Mouse (Mus musculus) forebrain, embryonic 10.5 days (tissue): Measurements from ENCODE around the gene Ckap4. TPM values are rescaled to one million over a fixed set of nuclear protein-coding genes. Genes with fewer than 3 reads are reported as not detected.

Source experiments
- DNase-seq: peaks from one replicate; pipeline ENCODE4 v3.0.0-alpha.2; 2017; ENCODE audit warnings: low spot score; ENCODE audit errors: extremely low spot score
- H3K27ac ChIP-seq: fragments of 300-500 bp; sonication (generic); 2 replicates; pipeline ENCODE4 v1.5.1; 2016; ENCODE audit warnings: mild to moderate bottlenecking
- H3K27me3 ChIP-seq: fragments of 300-500 bp; sonication (generic); 2 replicates; pipeline ENCODE4 v1.6.1; 2016; ENCODE audit warnings: mild to moderate bottlenecking; ENCODE audit not compliant: poor library complexity, severe bottlenecking
- H3K36me3 ChIP-seq: fragments of 300-500 bp; sonication (generic); replicated peaks from 2 replicates; pipeline ENCODE4 v1.6.1; 2016; ENCODE audit warnings: mild to moderate bottlenecking, moderate library complexity
- H3K4me1 ChIP-seq: fragments of 300-500 bp; sonication (generic); 2 replicates; pipeline ENCODE4 v1.6.1; 2016
- H3K4me3 ChIP-seq: fragments of 300-500 bp; sonication (generic); 2 replicates; pipeline ENCODE4 v1.5.1; 2016; ENCODE audit warnings: mild to moderate bottlenecking, moderate library complexity
- H3K9me3 ChIP-seq: fragments of 300-500 bp; sonication (generic); 2 replicates; pipeline ENCODE4 v1.6.1; 2016; ENCODE audit warnings: mild to moderate bottlenecking, moderate library complexity
- WGBS: fragments of 180-500 bp; shearing (Covaris S2); methylation state at CpG from one replicate; pipeline ENCODE4 v1.1.7; 2016; 5-methylcytosine and 5-hydroxymethylcytosine counted together
- polyA plus RNA-seq: library from polyadenylated mRNA; unstranded; fragments of >200 nt; fragmentation: Nextera tagmentation; extraction: Ambion mirVana; gene quantifications from 2 replicates; pipeline ENCODE4 v1.2.1, GENCODE M21; 2016

Gene Ckap4
- polyA plus RNA-seq, 1 experiment from 2014 or later, result 50.7 TPM

DNA sequence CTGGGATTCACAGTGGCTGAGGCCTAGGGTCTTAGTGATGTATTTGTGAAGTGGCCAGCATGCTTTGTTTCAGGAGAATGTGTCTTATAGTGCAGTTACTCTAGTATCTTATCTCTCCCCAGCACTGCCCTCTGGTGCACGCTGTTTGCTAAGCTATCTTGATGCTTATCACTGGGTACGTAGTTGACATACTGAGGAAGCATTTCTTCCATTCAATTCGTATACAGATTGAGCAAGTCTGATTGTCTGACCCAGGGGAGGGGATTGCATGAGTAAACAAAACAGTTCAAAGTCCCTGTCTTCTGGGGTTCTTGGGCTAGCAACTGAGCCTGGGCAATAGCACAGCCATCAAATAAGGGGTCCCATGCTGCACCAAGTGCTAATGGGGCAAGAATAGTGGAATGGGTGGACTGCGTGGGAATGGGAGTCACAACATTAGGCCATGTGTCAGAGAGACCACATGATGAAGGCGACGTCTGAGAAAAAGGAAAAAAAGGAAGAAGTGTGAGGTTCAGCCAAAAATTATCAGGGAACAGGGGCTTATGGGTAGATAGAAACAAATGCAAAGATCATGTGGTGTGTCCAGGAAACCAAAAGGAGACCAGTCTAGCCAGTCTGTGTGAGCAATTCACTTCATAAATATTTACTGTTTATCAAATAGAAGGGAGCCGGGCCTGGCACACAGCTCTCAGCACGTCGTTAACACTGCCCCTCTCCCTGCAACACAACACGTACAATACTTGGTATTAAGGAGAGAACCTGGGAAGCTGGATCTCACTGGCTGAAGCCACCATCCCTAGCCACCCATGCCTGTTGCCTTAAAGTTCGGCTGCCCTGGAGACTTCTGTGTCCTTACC lies 9.2 kb upstream of the Ckap4 start:
- DNase-seq, result no peak
- H3K27me3 ChIP-seq, result no peaks in the 10 kb centered on the region
- WGBS, result 85% methylated on average over 11 of the region's 11 CpGs
- H3K4me3 ChIP-seq, result no peak overlapping the region
- H3K36me3 ChIP-seq, result no peaks in the 10 kb centered on the region
- H3K9me3 ChIP-seq, result no peaks in the 10 kb centered on the region
- H3K27ac ChIP-seq, result no peak overlapping the region
- peaks cover 5% of the 10 kb centered on the region for H3K4me1 ChIP-seq

DNA sequence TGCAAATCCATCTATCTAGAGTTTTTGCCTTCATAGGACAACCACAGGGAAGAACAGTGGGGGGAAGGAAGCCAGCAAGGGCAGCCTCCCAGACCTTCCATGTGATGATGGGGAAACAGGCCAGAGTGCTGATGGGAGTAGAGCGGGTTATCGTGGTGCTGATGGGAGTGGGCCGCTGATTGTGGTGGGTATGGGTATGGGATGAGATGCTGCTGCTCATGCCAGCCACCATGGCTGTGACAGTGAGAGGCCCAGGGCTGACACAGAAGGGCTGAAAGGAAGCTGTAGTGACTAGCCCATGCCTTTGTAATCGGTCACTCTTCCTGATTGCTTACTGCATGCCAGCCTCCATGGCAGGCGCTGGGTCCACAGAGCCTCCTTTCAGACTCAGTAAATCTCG lies 5.8 kb upstream of the Ckap4 start:
- 90% methylated on average over 6 of the region's 6 CpGs for WGBS
- DNase-seq, result no peak

DNA sequence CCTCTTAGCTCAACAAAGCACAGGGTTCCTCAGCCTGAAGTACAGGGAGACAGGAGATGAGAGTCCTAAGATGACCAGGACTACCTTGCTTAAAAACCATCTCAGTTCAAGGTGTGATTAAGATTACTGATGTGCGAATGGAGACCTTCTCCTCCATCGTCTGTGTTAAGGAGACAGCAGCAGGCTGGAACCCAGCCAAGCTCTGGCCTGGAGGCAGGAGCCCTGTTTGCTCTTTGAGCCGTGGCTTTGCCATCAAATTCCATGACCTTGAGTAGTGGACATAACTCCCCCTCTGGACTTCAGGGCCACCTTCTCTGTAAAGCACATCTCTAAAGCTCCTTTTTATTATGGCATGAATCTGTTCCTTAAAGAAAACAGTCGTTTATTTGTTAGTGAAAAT lies 2.0 kb upstream of the Ckap4 start:
- Histone ChIP-seq H3K4me3 (no peak overlapping the region), H3K36me3 (peaks cover 16% of the 10 kb centered on the region), H3K27me3 (no peaks in the 10 kb centered on the region), H3K27ac (no peak overlapping the region), H3K4me1 (peaks cover 46% of the 10 kb centered on the region), H3K9me3 (no peaks in the 10 kb centered on the region)
- WGBS, result 72% methylated on average over 4 of the region's 4 CpGs
- DNase-seq, result no peak

More for the DNA sequence above, 5.8 kb upstream of the Ckap4 start:
- H3K4me3 ChIP-seq, result no peak overlapping the region
- H3K27ac ChIP-seq, result no peak overlapping the region
- no peaks in the 10 kb centered on the region for H3K27me3 ChIP-seq
- H3K4me1 ChIP-seq, result peaks cover 13% of the 10 kb centered on the region
- H3K36me3 ChIP-seq, result no peaks in the 10 kb centered on the region
- no peaks in the 10 kb centered on the region for H3K9me3 ChIP-seq

DNA sequence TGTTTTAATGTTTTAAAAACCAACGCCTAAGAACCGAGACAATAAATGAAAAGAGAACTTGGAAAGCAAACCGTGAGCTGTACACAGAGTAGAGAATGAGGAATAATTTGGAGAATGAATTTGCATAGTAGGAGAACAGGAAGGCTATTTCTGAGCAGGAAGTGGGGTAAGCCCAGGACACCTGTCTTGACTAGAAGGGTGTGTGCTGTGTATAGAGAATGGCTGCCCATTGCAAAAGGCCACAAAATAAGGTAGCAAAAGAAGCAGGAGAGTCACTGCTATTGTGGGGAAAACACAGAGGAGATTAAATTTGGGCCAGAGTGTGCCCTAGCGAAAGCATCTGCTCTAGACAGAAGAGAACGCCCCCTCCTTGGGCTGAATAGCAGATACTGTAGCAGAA lies 1.6 kb upstream of the Ckap4 start:
- Histone ChIP-seq H3K27me3 (no peaks in the 10 kb centered on the region), H3K36me3 (peaks cover 20% of the 10 kb centered on the region), H3K9me3 (no peaks in the 10 kb centered on the region), H3K4me3 (no peak overlapping the region), H3K4me1 (peaks cover 50% of the 10 kb centered on the region), H3K27ac (no peak overlapping the region)
- 87% methylated on average over 5 of the region's 5 CpGs for WGBS
- DNase-seq, result no peak

DNA sequence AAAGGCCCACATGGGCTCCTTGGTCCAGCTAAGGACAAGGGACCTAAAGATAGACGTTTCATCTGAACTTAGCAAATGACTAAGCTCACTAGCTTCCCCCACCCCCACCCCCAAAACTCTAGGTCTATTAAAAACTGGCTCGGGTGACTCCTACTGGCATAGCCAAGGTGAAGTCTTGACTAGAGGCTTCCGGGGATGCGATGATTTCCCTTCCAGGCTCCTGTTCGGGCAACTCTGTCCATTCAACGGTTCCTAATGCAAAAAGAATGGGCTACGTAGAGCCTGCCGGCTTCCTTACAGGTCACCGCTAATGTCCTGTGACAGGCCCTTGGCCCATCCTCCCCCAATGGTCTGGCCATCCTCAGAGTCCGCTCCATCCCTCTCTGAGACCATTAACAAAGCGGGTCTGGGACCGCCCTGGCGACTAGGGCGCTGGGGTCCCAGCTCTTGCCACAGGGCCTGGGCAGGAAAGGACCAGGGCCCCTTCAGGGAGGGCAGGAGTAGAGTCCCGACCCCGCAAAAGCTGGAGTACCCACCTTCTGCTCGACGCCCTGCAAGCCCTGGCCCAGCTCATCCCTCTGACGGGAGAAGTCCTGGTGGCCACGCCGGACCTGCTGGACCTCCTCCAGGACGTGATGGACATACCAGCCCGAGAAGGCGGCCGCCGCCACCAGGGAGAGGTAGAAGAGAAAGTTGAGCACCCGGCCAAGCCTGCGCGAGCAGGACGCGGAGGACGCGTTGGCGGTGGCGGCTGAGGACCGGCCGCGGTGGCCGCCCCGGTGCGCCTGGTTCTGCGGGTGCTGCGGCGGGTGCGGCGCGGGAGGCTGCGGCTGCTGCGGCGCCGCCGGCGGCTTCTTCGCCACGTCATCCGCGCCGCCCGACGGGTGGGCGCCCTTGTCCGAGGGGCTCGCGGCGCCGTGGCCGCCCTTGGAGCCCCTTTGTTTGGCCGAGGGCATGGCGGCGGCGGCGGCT lies 665 bp downstream of the Ckap4 start:
- Histone ChIP-seq H3K36me3 (peaks cover 41% of the 10 kb centered on the region), H3K4me1 (peaks cover 51% of the 10 kb centered on the region), H3K27ac (peak overlapping the region; percentile 98), H3K4me3 (peak overlapping the region; percentile 93), H3K9me3 (no peaks in the 10 kb centered on the region), H3K27me3 (no peaks in the 10 kb centered on the region)
- under 1% methylated on average over 70 of the region's 72 CpGs for WGBS
- peak; percentile 64 for DNase-seq

DNA sequence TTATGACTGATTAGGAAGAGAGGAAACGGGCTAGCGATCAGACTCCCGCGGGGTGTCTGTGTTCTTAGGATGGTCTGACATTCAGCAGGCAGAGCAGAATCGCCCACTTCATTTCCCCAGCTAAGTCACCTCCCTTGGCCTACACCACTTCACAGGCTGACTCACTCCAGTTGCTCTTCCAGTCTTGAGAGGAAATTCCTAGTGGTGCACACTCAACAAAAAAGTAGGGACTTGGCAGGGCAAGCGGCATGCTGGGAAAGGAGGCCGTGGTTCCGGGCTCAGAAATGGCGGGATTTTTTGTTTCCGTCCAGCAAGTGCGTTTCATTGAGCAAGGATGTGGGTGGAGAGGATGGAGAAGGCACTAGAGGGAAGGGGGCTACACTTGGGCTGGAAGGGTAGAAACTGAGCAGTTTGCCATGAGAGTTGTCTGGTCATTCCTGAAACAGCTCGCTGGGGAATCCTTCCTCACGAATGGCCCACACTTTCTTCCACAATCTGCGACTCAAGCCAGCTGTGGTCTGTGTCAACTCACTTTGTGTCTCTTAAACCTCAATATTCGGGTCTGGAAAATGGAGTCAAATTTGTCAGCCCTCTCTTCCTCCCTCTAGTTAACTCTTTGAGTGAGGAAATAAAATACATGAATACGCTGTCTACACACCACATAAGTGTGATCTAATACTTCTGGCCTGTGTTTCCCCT lies 1.5 kb downstream of the Ckap4 start:
- peak; percentile 21 for DNase-seq
- Histone ChIP-seq H3K27ac (peak overlapping the region; percentile 98), H3K36me3 (peaks cover 50% of the 10 kb centered on the region), H3K4me1 (peaks cover 51% of the 10 kb centered on the region), H3K9me3 (no peaks in the 10 kb centered on the region), H3K27me3 (no peaks in the 10 kb centered on the region), H3K4me3 (peak overlapping the region; percentile 93)
- 83% methylated on average over 16 of the region's 16 CpGs for WGBS

DNA sequence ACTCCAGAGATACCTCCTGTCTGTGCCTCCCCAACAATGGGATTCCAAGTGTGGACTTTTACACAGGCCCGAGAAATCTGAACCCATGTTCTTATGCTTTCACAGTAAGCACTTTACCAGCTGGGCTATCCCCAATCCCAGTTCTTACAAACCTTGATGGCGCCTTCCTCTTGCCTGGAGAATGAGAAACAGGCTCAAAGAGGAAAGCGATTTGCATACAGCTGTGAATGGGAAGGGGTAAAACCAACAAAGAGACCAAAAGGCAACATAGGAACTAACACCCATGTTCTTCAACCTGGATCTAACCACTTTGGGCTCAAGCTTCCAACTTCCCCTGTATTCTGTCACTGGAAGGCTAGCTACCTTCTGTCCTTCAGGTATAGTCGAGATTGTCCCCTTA lies 2.3 kb downstream of the Ckap4 start:
- Histone ChIP-seq H3K4me1 (peaks cover 53% of the 10 kb centered on the region), H3K4me3 (peak overlapping the region; percentile 93), H3K27me3 (no peaks in the 10 kb centered on the region), H3K36me3 (peaks cover 58% of the 10 kb centered on the region), H3K27ac (peak overlapping the region; percentile 98), H3K9me3 (no peaks in the 10 kb centered on the region)
- 96% methylated on average over 4 of the region's 4 CpGs for WGBS
- DNase-seq, result no peak

DNA sequence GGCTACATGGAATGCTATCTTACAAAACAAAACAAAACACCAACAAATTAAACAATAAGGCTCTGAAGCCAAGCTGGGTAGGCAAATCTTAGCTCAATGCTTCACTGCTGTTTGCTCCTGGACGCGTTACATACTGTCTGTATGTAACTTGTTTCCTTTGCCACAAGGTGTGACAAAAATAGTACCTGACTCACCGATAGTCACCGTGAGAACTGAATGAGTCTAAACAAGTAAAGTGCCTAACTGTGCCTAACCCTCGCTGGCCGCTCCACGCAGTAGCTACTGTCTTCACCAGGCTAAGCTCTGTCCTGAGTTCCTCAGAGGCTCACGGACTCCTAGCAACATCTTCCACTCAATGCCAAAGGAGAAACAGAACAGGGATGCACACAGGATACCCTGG lies 3.5 kb downstream of the Ckap4 start:
- H3K27me3 ChIP-seq, result no peaks in the 10 kb centered on the region
- H3K4me3 ChIP-seq, result no peak overlapping the region
- DNase-seq, result no peak
- peaks cover 69% of the 10 kb centered on the region for H3K36me3 ChIP-seq
- 92% methylated on average over 8 of the region's 8 CpGs for WGBS
- H3K9me3 ChIP-seq, result no peaks in the 10 kb centered on the region
- H3K4me1 ChIP-seq, result peaks cover 50% of the 10 kb centered on the region
- no peak overlapping the region for H3K27ac ChIP-seq

DNA sequence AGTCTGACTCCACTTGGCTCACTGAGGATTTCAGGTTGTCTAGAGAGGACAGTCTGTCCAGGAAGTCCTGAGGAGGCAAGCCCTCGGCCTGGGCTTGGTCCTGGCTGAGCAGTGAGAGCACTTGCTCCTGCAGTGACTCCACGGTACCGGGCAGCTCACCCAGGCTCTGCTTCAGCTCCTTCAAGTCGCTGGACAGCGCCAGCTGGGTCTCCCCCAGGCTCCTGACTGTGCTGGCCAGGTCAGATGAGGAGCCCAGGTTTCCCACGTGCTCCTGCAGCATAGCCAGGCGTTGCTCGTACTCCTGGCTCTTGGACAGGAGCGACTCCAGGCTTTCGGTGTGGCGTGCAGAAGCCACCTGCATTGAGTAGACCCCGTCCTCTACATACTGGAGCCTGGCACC lies 6.2 kb downstream of the Ckap4 start:
- Histone ChIP-seq H3K27me3 (no peaks in the 10 kb centered on the region), H3K4me3 (no peak overlapping the region), H3K36me3 (peaks cover 90% of the 10 kb centered on the region), H3K27ac (no peak overlapping the region), H3K9me3 (no peaks in the 10 kb centered on the region), H3K4me1 (peaks cover 27% of the 10 kb centered on the region)
- WGBS, result 86% methylated on average over 12 of the region's 12 CpGs
- DNase-seq, result no peak

DNA sequence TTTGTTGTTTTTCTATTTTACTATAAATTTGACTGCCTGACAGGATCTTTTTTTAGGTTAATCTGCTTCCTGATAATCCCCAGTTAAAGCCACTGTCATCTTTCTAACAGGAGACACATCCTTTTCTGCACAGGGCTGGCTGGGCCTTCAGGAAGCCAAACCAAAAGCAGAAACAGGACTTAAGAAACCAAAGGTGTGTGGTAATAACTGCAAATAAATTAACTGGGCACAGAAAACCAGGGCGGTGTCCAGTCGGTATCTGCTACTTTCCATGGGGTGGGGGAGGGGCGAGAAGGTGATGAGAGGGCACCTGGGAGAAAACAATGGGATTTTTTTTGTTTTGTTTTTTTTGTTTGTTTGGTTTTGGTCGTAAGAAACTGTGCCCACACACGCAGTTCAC lies 6.8 kb downstream of the Ckap4 start:
- peaks cover 86% of the 10 kb centered on the region for H3K36me3 ChIP-seq
- DNase-seq, result no peak
- 84% methylated on average over 5 of the region's 5 CpGs for WGBS

DNA sequence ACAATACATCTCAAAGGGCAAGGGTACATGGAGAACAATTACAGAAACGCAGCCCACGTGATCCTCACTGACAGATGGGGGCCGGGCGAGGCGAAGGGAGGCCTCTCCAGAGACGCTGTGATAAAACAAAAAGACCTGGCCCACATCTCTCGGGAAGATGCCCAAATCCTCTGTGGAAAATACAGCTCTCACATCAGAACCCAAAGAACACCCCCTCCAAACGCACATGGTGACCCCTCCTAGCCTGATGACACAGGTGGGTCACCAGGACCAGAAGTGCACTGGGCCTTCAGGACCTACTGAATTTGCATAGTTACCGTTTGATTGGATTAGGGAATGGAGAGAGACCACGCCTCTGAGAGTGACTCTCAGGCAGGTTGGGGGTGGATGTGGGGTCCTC lies 7.4 kb downstream of the Ckap4 start:
- Histone ChIP-seq H3K4me3 (no peak overlapping the region), H3K27me3 (no peaks in the 10 kb centered on the region), H3K27ac (no peak overlapping the region), H3K4me1 (peaks cover 15% of the 10 kb centered on the region), H3K36me3 (peaks cover 80% of the 10 kb centered on the region), H3K9me3 (no peaks in the 10 kb centered on the region)
- DNase-seq, result no peak
- 75% methylated on average over 10 of the region's 10 CpGs for WGBS

More for the DNA sequence above, 6.8 kb downstream of the Ckap4 start:
- Histone ChIP-seq H3K4me3 (no peak overlapping the region), H3K9me3 (no peaks in the 10 kb centered on the region), H3K4me1 (peaks cover 21% of the 10 kb centered on the region), H3K27me3 (no peaks in the 10 kb centered on the region), H3K27ac (no peak overlapping the region)

DNA sequence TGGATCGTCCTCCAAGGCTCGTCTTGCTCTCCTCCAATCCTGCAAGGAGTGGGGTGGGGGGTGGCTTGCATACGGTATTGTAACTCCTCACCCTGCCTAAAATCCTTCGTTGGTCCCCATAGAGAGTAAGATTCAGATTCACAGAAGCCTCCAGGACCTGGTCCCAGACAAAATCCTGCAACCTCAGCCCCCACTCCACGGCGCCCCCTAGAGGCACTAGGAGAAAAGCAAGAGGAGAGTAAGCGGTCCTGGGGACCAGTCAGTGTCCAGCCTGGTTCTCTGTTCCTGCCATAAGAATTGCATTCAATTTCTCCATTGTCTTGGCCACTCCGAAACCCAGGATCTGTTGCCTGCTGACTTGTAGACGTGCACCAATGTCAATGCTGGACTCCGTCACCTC lies 10.2 kb downstream of the Ckap4 start:
- H3K27me3 ChIP-seq, result no peaks in the 10 kb centered on the region
- H3K4me1 ChIP-seq, result peaks cover 3% of the 10 kb centered on the region; the same call in 1 of the 2 replicates
- H3K36me3 ChIP-seq, result peaks cover 53% of the 10 kb centered on the region
- no peak overlapping the region for H3K27ac ChIP-seq
- no peak for DNase-seq
- H3K9me3 ChIP-seq, result no peaks in the 10 kb centered on the region
- H3K4me3 ChIP-seq, result no peak overlapping the region
- 55% methylated on average over 10 of the region's 10 CpGs for WGBS
